Mouse (Mus musculus) C2C12 (cell line): ENCODE data around the gene Stfa2l1. TPM values are rescaled to one million over a fixed set of nuclear protein-coding genes. Genes with fewer than 3 reads are reported as not detected.
"Not testable (repeated sequence)": the region's sequence is repeated elsewhere in the genome, so short reads cannot be mapped to it uniquely, and the experiment has no call there.

Experiments used
- H3K27me3 ChIP-seq: one replicate; pipeline ENCODE4 v1.6.1; 2011; ENCODE audit not compliant: control insufficient read depth, insufficient read depth, insufficient read length
- H3K36me3 ChIP-seq: one replicate; pipeline ENCODE4 v1.6.1; 2011; ENCODE audit not compliant: control insufficient read depth, insufficient read depth
- H3K4me3 ChIP-seq: one replicate; pipeline ENCODE4 v1.5.1; 2011; ENCODE audit warnings: mild to moderate bottlenecking, control low read depth; ENCODE audit not compliant: poor library complexity, insufficient read depth, severe bottlenecking
- H3K79me2 ChIP-seq: one replicate; pipeline ENCODE4 v1.6.1; 2011; ENCODE audit not compliant: control insufficient read depth, insufficient read depth
- H3K79me3 ChIP-seq: one replicate; pipeline ENCODE4 v1.6.1; 2011; ENCODE audit warnings: low read depth, control low read depth
- H3ac ChIP-seq: one replicate; pipeline ENCODE3; 2011; ENCODE audit warnings: low read depth; ENCODE audit not compliant: control insufficient read depth, insufficient read length
- CEBPB ChIP-seq: IDR thresholded peaks from one replicate; pipeline ENCODE4 v1.6.1; 2011; ENCODE audit warnings: low read depth, mild to moderate bottlenecking, control low read depth, moderate library complexity
- CTCF ChIP-seq: IDR thresholded peaks from one replicate; pipeline ENCODE4 v1.5.1; 2011; ENCODE audit not compliant: control insufficient read depth, insufficient read depth, insufficient read length
- FOSL1 ChIP-seq: IDR thresholded peaks from one replicate; pipeline ENCODE4 v1.8.0; 2011; ENCODE audit warnings: mild to moderate bottlenecking, low read length; ENCODE audit not compliant: poor library complexity, insufficient read depth, severe bottlenecking
- MAX ChIP-seq: IDR thresholded peaks from one replicate; pipeline ENCODE4 v1.6.1; 2011; ENCODE audit warnings: mild to moderate bottlenecking, control low read depth
- MYOD1 ChIP-seq: IDR thresholded peaks from one replicate; pipeline ENCODE4 v1.6.1; 2011; ENCODE audit warnings: low read depth; ENCODE audit not compliant: control insufficient read depth, insufficient read length
- MYOG ChIP-seq: IDR thresholded peaks from one replicate; pipeline ENCODE4 v1.6.1; 2011; ENCODE audit not compliant: control insufficient read depth, insufficient read length; ENCODE audit errors: extremely low read depth
- USF1 ChIP-seq: IDR thresholded peaks from one replicate; pipeline ENCODE4 v1.6.1; 2011; ENCODE audit warnings: low read depth, mild to moderate bottlenecking, control low read depth, moderate library complexity
- long read RNA-seq, 2 experiments: library from polyadenylated mRNA; unstranded; transcript quantifications; one replicate each; pipeline ENCODE4 v2.0.0; 2019 to 2020
- polyA plus RNA-seq: library from polyadenylated mRNA; unstranded; fragments of >200 nt; fragmentation: generic; extraction: Trizol; gene quantifications from one replicate; pipeline ENCODE4 v1.2.1, GENCODE M21; 2012; ENCODE audit warnings: missing spikeins

Gene Stfa2l1
- not detected for polyA plus RNA-seq
- long read RNA-seq, experiment 1: 0 reads
- long read RNA-seq, experiment 2: 0 reads

GRCm38 (mm10) chr16:36156402-36156975 lies at the start of gene Stfa2l1:
Gene Stfa2l1, plus strand, starts transcription at chr16:36156811.
- no peak within 1 kb of the TSS for H3ac ChIP-seq
- H3K4me3 ChIP-seq: no peak within 1 kb of the TSS
- no peaks in the 10 kb centered on the region for H3K79me2 ChIP-seq
- H3K79me3 ChIP-seq: no peaks in the 10 kb centered on the region
- no peak for TF ChIP-seq MYOD1
- TF ChIP-seq CEBPB: no peak
- TF ChIP-seq FOSL1: no peak
- no peak for TF ChIP-seq CTCF
- TF ChIP-seq MAX: no peak
- TF ChIP-seq USF1: no peak
- no peak for TF ChIP-seq MYOG
- H3K36me3 ChIP-seq: no peaks in the 10 kb centered on the region
- H3K27me3 ChIP-seq: no peaks in the 10 kb centered on the region

GRCm38 (mm10) chr16:36111486-36111885 lies 45.1 kb upstream of the Stfa2l1 start:
- H3K36me3 ChIP-seq, H3ac ChIP-seq, H3K4me3 ChIP-seq, H3K79me3 ChIP-seq, H3K79me2 ChIP-seq, H3K27me3 ChIP-seq: not testable (repeated sequence)

GRCm38 (mm10) chr16:36115751-36116150 lies 40.9 kb upstream of the Stfa2l1 start:
- not testable (repeated sequence) for H3ac ChIP-seq, H3K79me3 ChIP-seq, H3K79me2 ChIP-seq, H3K27me3 ChIP-seq, H3K4me3 ChIP-seq, H3K36me3 ChIP-seq

- Histone ChIP-seq H3K79me2 (no peaks in the 10 kb centered on the region), H3ac (no peak overlapping the region), H3K36me3 (no peaks in the 10 kb centered on the region), H3K79me3 (no peaks in the 10 kb centered on the region), H3K4me3 (no peak overlapping the region), H3K27me3 (no peaks in the 10 kb centered on the region)
- TF ChIP-seq MAX (no peak), MYOG (no peak), USF1 (no peak), CEBPB (no peak), CTCF (no peak), FOSL1 (no peak)
Observed at GRCm38 (mm10) chr16:36128092-36128491, 28.5 kb upstream of the Stfa2l1 start.

- TF ChIP-seq CEBPB (no peak), MYOD1 (no peak), MYOG (no peak)
- Histone ChIP-seq H3ac (no peak within 1 kb of the TSS), H3K36me3 (no peaks in the 10 kb centered on the region), H3K27me3 (no peaks in the 10 kb centered on the region), H3K79me2 (no peaks in the 10 kb centered on the region), H3K4me3 (no peak within 1 kb of the TSS), H3K79me3 (no peaks in the 10 kb centered on the region)
Observed at GRCm38 (mm10) chr16:36131141-36131540, 25.5 kb upstream of the Stfa2l1 start, which contains the start of gene Csta1. Gene Csta1, minus strand, starts transcription at chr16:36131241.

- Histone ChIP-seq H3K79me2 (no peaks in the 10 kb centered on the region), H3K27me3 (no peaks in the 10 kb centered on the region), H3K4me3 (no peak overlapping the region), H3K36me3 (no peaks in the 10 kb centered on the region), H3K79me3 (no peaks in the 10 kb centered on the region), H3ac (no peak overlapping the region)
- no peak for TF ChIP-seq USF1
- TF ChIP-seq CTCF: no peak
- no peak for TF ChIP-seq CEBPB
- TF ChIP-seq MAX: no peak
Observed at GRCm38 (mm10) chr16:36138201-36138600, 18.4 kb upstream of the Stfa2l1 start.

- H3K79me2 ChIP-seq, H3K4me3 ChIP-seq, H3K36me3 ChIP-seq, H3ac ChIP-seq, H3K27me3 ChIP-seq, H3K79me3 ChIP-seq: not testable (repeated sequence)
Observed at GRCm38 (mm10) chr16:36167841-36168240, 11.2 kb downstream of the Stfa2l1 start.
